Mouse (Mus musculus): ENCODE data around the gene Naxd.

GRCm38 (mm10) chr8:11475876-11476275 lies 21.4 kb upstream of the Naxd start:
- TF ChIP-seq CTCF (IDR thresholded peaks at IDR 0.05; ENCODE audit: low read depth, low read length), result no peak
- TF ChIP-seq POLR2A (IDR thresholded peaks at IDR 0.05; ENCODE audit: insufficient read depth, low read length), result no peak
- TF ChIP-seq EP300 (IDR thresholded peaks at IDR 0.05; ENCODE audit: insufficient read depth, low read depth, low read length), result no peak

Measured in ES-Bruce4 (cell line).